Mouse (Mus musculus) layer of hippocampus, postnatal 25 days (tissue): Measurements from ENCODE around the gene 4922502D21Rik. TPM values are rescaled to one million over a fixed set of nuclear protein-coding genes. Genes with fewer than 3 reads are reported as not detected.
"Not testable (repeated sequence)": the region's sequence is repeated elsewhere in the genome, so short reads cannot be mapped to it uniquely, and the experiment has no call there.

ENCODE experiments used
- DNase-seq, 2 experiments: peaks; one replicate each; pipeline ENCODE4 v3.0.0; 2022; ENCODE audit warnings: mixed read lengths in 2 of 2, low spot score in 1 of 2; ENCODE audit errors: extremely low spot score in 1 of 2
- total RNA-seq, 2 experiments: library from RNA; stranded (reverse); gene quantifications; 2 replicates each; pipeline ENCODE4 v1.2.3; 2021

The 4922502D21Rik gene
- not detected for total RNA-seq

- DNase-seq, result no peak
Measured at GRCm38 (mm10) chr6:129331610-129332009, at the start of gene 4922502D21Rik. Gene 4922502D21Rik (minus strand): TSS chr6:129331796.

GRCm38 (mm10) chr6:129380454-129380853 lies 48.9 kb upstream of the 4922502D21Rik start:
- no peak for DNase-seq

GRCm38 (mm10) chr6:129374937-129375471 lies 43.4 kb upstream of the 4922502D21Rik start:
- no peak for DNase-seq

- DNase-seq, result no peak
Measured at GRCm38 (mm10) chr6:129369374-129370132, 38.0 kb upstream of the 4922502D21Rik start.

GRCm38 (mm10) chr6:129365959-129366359 lies 34.4 kb upstream of the 4922502D21Rik start:
- peak in 1 of 2 experiments; percentile 38 for DNase-seq

GRCm38 (mm10) chr6:129363942-129364341 lies 32.3 kb upstream of the 4922502D21Rik start:
- DNase-seq, result no peak

- no peak for DNase-seq
Measured at GRCm38 (mm10) chr6:129359515-129359914, 27.9 kb upstream of the 4922502D21Rik start.

- DNase-seq, result no peak
Measured at GRCm38 (mm10) chr6:129356430-129356829, 24.8 kb upstream of the 4922502D21Rik start.

- no peak for DNase-seq
Measured at GRCm38 (mm10) chr6:129355774-129356173, 24.2 kb upstream of the 4922502D21Rik start.

- DNase-seq, result no peak
Measured at GRCm38 (mm10) chr6:129351091-129351490, 19.5 kb upstream of the 4922502D21Rik start.

GRCm38 (mm10) chr6:129349524-129350352 lies 18.1 kb upstream of the 4922502D21Rik start:
- DNase-seq, result no peak

- DNase-seq, result no peak
Measured at GRCm38 (mm10) chr6:129344408-129344807, 12.8 kb upstream of the 4922502D21Rik start.

- DNase-seq, result not testable (repeated sequence)
Measured at GRCm38 (mm10) chr6:129342391-129342790, 10.8 kb upstream of the 4922502D21Rik start, which contains the start of gene Clec12a. Gene Clec12a (plus strand): TSS chr6:129342691.

- DNase-seq, result no peak
Measured at GRCm38 (mm10) chr6:129337751-129338150, 6.2 kb upstream of the 4922502D21Rik start.

- peak; percentile 12 to 27 for DNase-seq
Measured at GRCm38 (mm10) chr6:129333674-129334078, 2.1 kb upstream of the 4922502D21Rik start.

- no peak for DNase-seq
Measured at GRCm38 (mm10) chr6:129326568-129327150, 4.9 kb downstream of the 4922502D21Rik start.

GRCm38 (mm10) chr6:129326016-129326415 lies 5.6 kb downstream of the 4922502D21Rik start:
- no peak for DNase-seq

GRCm38 (mm10) chr6:129319331-129319730 lies 12.3 kb downstream of the 4922502D21Rik start:
- DNase-seq, result no peak

GRCm38 (mm10) chr6:129318395-129318794 lies 13.2 kb downstream of the 4922502D21Rik start:
- DNase-seq, result no peak

GRCm38 (mm10) chr6:129316463-129316862 lies 15.1 kb downstream of the 4922502D21Rik start:
- DNase-seq, result no peak

GRCm38 (mm10) chr6:129315698-129316097 lies 15.9 kb downstream of the 4922502D21Rik start:
- DNase-seq, result no peak
